Comparison of ENCODE assay signal across 24 mouse cellular contexts in genomic region chr8:90056331-90056730, GRCm38 (mm10).
A peak's percentile ranks its signal among the peaks of the same experiment; 100 is the strongest.
DNase-seq lines count a peak whose midpoint lies in the region; ATAC-seq and TF ChIP-seq lines count a peak whose summit lies in the region.
"Had no signal": no experiment of that assay in that cellular context is flagged by ENCODE, and none has a peak within 500 bp of the region (broad histone marks: within the 10 kb centered on the region; RNA-seq: fewer than 3 reads in every experiment).

No protein-coding gene starts in this region.

- no peak overlapping the region for H3K27ac ChIP-seq in kidney, adult 2 months (ENCODE audit: insufficient read depth, low read depth, low read length)
- H3K27ac ChIP-seq in kidney, embryonic 14.5 days (ENCODE audit: low read depth, low read length) = no peak overlapping the region
- no peak overlapping the region for H3K27ac ChIP-seq in kidney, embryonic 15.5 days
- H3K27ac ChIP-seq in kidney, embryonic 16.5 days (ENCODE audit: low read length) = no peak overlapping the region
- H3K27ac ChIP-seq in forebrain, embryonic 13.5 days = no peak overlapping the region
- H3K27ac ChIP-seq: embryonic facial prominence, embryonic 13.5 days; embryonic facial prominence, embryonic 15.5 days; forebrain, embryonic 10.5 days; forebrain, embryonic 12.5 days; forebrain, embryonic 15.5 days had no signal

- no peaks in the 10 kb centered on the region for H3K4me1 ChIP-seq in kidney, adult 2 months (ENCODE audit: control insufficient read depth, insufficient read depth, low read length)
- no peaks in the 10 kb centered on the region for H3K4me1 ChIP-seq in kidney, embryonic 14.5 days (ENCODE audit: control insufficient read depth, insufficient read depth, low read length)
- H3K4me1 ChIP-seq in kidney, embryonic 15.5 days = no peaks in the 10 kb centered on the region
- no peaks in the 10 kb centered on the region for H3K4me1 ChIP-seq in kidney, embryonic 16.5 days (ENCODE audit: insufficient read depth, low read length)
- peaks cover 14% of the 10 kb centered on the region for H3K4me1 ChIP-seq in forebrain, embryonic 13.5 days
- H3K4me1 ChIP-seq: embryonic facial prominence, embryonic 13.5 days; embryonic facial prominence, embryonic 15.5 days had no signal

- TF ChIP-seq POLR2A in kidney, adult 2 months (IDR thresholded peaks at IDR 0.05; ENCODE audit: low read depth, low read length) = no peak

- no peaks in the 10 kb centered on the region for H3K9me3 ChIP-seq in kidney, embryonic 14.5 days (ENCODE audit: control insufficient read depth, low read length)
- no peaks in the 10 kb centered on the region for H3K9me3 ChIP-seq in kidney, embryonic 15.5 days (replicated peaks)
- no peaks in the 10 kb centered on the region for H3K9me3 ChIP-seq in kidney, embryonic 16.5 days (ENCODE audit: low read length)
- no peaks in the 10 kb centered on the region for H3K9me3 ChIP-seq in forebrain, embryonic 13.5 days (replicated peaks)
- H3K9me3 ChIP-seq: embryonic facial prominence, embryonic 13.5 days; embryonic facial prominence, embryonic 15.5 days; forebrain, embryonic 10.5 days; forebrain, embryonic 12.5 days; forebrain, embryonic 15.5 days had no signal

- 49% methylated on average over 1 of the region's 1 CpGs for WGBS in kidney, adult 2 months
- WGBS in kidney, embryonic 14.5 days = 82% methylated on average over 1 of the region's 1 CpGs
- WGBS in kidney, embryonic 15.5 days = 67% methylated on average over 1 of the region's 1 CpGs
- 67% methylated on average over 1 of the region's 1 CpGs for WGBS in kidney, embryonic 16.5 days
- WGBS in forebrain, embryonic 13.5 days = 95% methylated on average over 1 of the region's 1 CpGs

- H3K4me2 ChIP-seq in kidney, embryonic 14.5 days (replicated peaks; ENCODE audit: low read depth, low read length) = no peak overlapping the region
- H3K4me2 ChIP-seq in kidney, embryonic 15.5 days = no peak overlapping the region
- H3K4me2 ChIP-seq in kidney, embryonic 16.5 days (replicated peaks; ENCODE audit: low read depth, low read length) = no peak overlapping the region
- no peak overlapping the region for H3K4me2 ChIP-seq in forebrain, embryonic 13.5 days
- H3K4me2 ChIP-seq: embryonic facial prominence, embryonic 13.5 days; embryonic facial prominence, embryonic 15.5 days; forebrain, embryonic 12.5 days; forebrain, embryonic 15.5 days had no signal

- ATAC-seq in kidney, embryonic 14.5 days (ENCODE audit: low FRiP score, low TSS enrichment) = no peak
- no peak for ATAC-seq in kidney, embryonic 15.5 days (replicated peaks; ENCODE audit: low FRiP score)
- ATAC-seq in kidney, embryonic 16.5 days (ENCODE audit: low FRiP score, low TSS enrichment) = no peak
- no peak for ATAC-seq in forebrain, embryonic 13.5 days
- ATAC-seq: forebrain, embryonic 15.5 days had no signal

- no peak overlapping the region for H3K9ac ChIP-seq in kidney, embryonic 14.5 days (ENCODE audit: low read depth, low read length)
- no peak overlapping the region for H3K9ac ChIP-seq in kidney, embryonic 15.5 days
- H3K9ac ChIP-seq in kidney, embryonic 16.5 days (replicated peaks; ENCODE audit: low read length) = no peak overlapping the region
- H3K9ac ChIP-seq in forebrain, embryonic 13.5 days = no peak overlapping the region
- H3K9ac ChIP-seq: embryonic facial prominence, embryonic 13.5 days; embryonic facial prominence, embryonic 15.5 days; forebrain, embryonic 12.5 days; forebrain, embryonic 15.5 days had no signal

- no peaks in the 10 kb centered on the region for H3K36me3 ChIP-seq in kidney, adult 2 months (ENCODE audit: control insufficient read depth, insufficient read depth, low read length)
- no peaks in the 10 kb centered on the region for H3K36me3 ChIP-seq in kidney, embryonic 14.5 days (ENCODE audit: control insufficient read depth, insufficient read depth, low read length)
- no peaks in the 10 kb centered on the region for H3K36me3 ChIP-seq in kidney, embryonic 15.5 days
- no peaks in the 10 kb centered on the region for H3K36me3 ChIP-seq in kidney, embryonic 16.5 days (ENCODE audit: insufficient read depth, low read length)
- no peaks in the 10 kb centered on the region for H3K36me3 ChIP-seq in forebrain, embryonic 13.5 days (ENCODE audit: poor library complexity, severe bottlenecking)
- H3K36me3 ChIP-seq: embryonic facial prominence, embryonic 13.5 days; embryonic facial prominence, embryonic 15.5 days; forebrain, embryonic 10.5 days; forebrain, embryonic 12.5 days; forebrain, embryonic 15.5 days had no signal

- H3K27me3 ChIP-seq in kidney, adult 2 months (replicated peaks; ENCODE audit: control insufficient read depth, insufficient read depth, low read length) = no peaks in the 10 kb centered on the region
- H3K27me3 ChIP-seq in kidney, embryonic 14.5 days (ENCODE audit: control insufficient read depth, insufficient read depth, low read length) = no peaks in the 10 kb centered on the region
- no peaks in the 10 kb centered on the region for H3K27me3 ChIP-seq in kidney, embryonic 15.5 days
- no peaks in the 10 kb centered on the region for H3K27me3 ChIP-seq in kidney, embryonic 16.5 days (ENCODE audit: insufficient read depth, low read length)
- no peaks in the 10 kb centered on the region for H3K27me3 ChIP-seq in forebrain, embryonic 13.5 days
- H3K27me3 ChIP-seq: embryonic facial prominence, embryonic 15.5 days; forebrain, embryonic 12.5 days; forebrain, embryonic 15.5 days had no signal

- peak; percentile 57 for DNase-seq in kidney, adult 2 months
- DNase-seq in kidney, adult 9 months = peak; percentile 32
- DNase-seq in kidney, postnatal 25 days = peak; percentile 16 to 50
- DNase-seq in kidney, postnatal 36 days = peak; percentile 33 to 34
- DNase-seq: adrenal gland, adult 2 months; adrenal gland, postnatal 10 days; adrenal gland, postnatal 25 days; cerebellum, adult 11 months; cerebellum, adult 18-20 months; cerebellum, adult 8-10 months; cerebellum, adult 9-11 months; cerebellum, postnatal 14 days; cerebellum, postnatal 36 days; embryo, embryonic 11 days had no signal

- TF ChIP-seq CTCF in kidney, adult 2 months (conservative IDR thresholded peaks at IDR 0.05; ENCODE audit: insufficient read depth, insufficient read length, low read depth, low read length) = no peak

- H3K4me3 ChIP-seq in kidney, adult 2 months (ENCODE audit: insufficient read depth, low read depth, low read length) = no peak overlapping the region
- H3K4me3 ChIP-seq in kidney, embryonic 14.5 days (ENCODE audit: low read length) = no peak overlapping the region
- H3K4me3 ChIP-seq in kidney, embryonic 15.5 days (replicated peaks) = no peak overlapping the region
- no peak overlapping the region for H3K4me3 ChIP-seq in kidney, embryonic 16.5 days (ENCODE audit: low read length)
- H3K4me3 ChIP-seq in forebrain, embryonic 13.5 days = no peak overlapping the region
- H3K4me3 ChIP-seq: embryonic facial prominence, embryonic 13.5 days; embryonic facial prominence, embryonic 15.5 days; erythroblast, embryonic 14.5 days; forebrain, embryonic 10.5 days; forebrain, embryonic 12.5 days; forebrain, embryonic 15.5 days had no signal
